Mouse (Mus musculus): ENCODE data around the gene Dap.

Gene Dap

GRCm38 (mm10) chr15:31236549-31236907 is 12.4 kb downstream of the Dap start:
- intact Hi-C loops (cut with DNase I), result no loop called here

- intact Hi-C loops (cut with DNase I), result no loop called here
These were observed 13.3 kb downstream of the Dap start for GRCm38 (mm10) chr15:31237368-31237767.

- intact Hi-C loops (cut with DNase I), result no loop called here
These were observed 13.8 kb downstream of the Dap start for GRCm38 (mm10) chr15:31237898-31238297.

- intact Hi-C loops (cut with DNase I), result no loop called here
These were observed 14.5 kb downstream of the Dap start for GRCm38 (mm10) chr15:31238611-31239010.

GRCm38 (mm10) chr15:31239713-31240112 is 15.6 kb downstream of the Dap start:
- intact Hi-C loops (cut with DNase I), result no loop called here

- intact Hi-C loops (cut with DNase I), result no loop called here
These were observed 16.1 kb downstream of the Dap start for GRCm38 (mm10) chr15:31240181-31240580.

GRCm38 (mm10) chr15:31243260-31243659 is 19.1 kb downstream of the Dap start:
- intact Hi-C loops (cut with DNase I), result no loop called here

GRCm38 (mm10) chr15:31244696-31245445 is 20.8 kb downstream of the Dap start:
- intact Hi-C loops (cut with DNase I), result no loop called here

- intact Hi-C loops (cut with DNase I), result no loop called here
These were observed 21.8 kb downstream of the Dap start for GRCm38 (mm10) chr15:31245934-31246333.

GRCm38 (mm10) chr15:31247035-31247434 is 22.9 kb downstream of the Dap start:
- intact Hi-C loops (cut with DNase I), result no loop called here

GRCm38 (mm10) chr15:31248882-31249281 is 24.8 kb downstream of the Dap start:
- intact Hi-C loops (cut with DNase I), result no loop called here

GRCm38 (mm10) chr15:31250027-31250426 is 25.9 kb downstream of the Dap start:
- intact Hi-C loops (cut with DNase I), result no loop called here

GRCm38 (mm10) chr15:31250676-31251075 is 26.6 kb downstream of the Dap start:
- intact Hi-C loops (cut with DNase I), result no loop called here

- intact Hi-C loops (cut with DNase I), result no loop called here
These were observed 27.1 kb downstream of the Dap start for GRCm38 (mm10) chr15:31251189-31251588.

- intact Hi-C loops (cut with DNase I), result no loop called here
These were observed 28.6 kb downstream of the Dap start for GRCm38 (mm10) chr15:31252590-31253311.

- intact Hi-C loops (cut with DNase I), result no loop called here
These were observed 29.3 kb downstream of the Dap start for GRCm38 (mm10) chr15:31253380-31253779.

- intact Hi-C loops (cut with DNase I), result no loop called here
These were observed 29.8 kb downstream of the Dap start for GRCm38 (mm10) chr15:31253963-31254362.

- intact Hi-C loops (cut with DNase I), result no loop called here
These were observed 30.9 kb downstream of the Dap start for GRCm38 (mm10) chr15:31254939-31255535.

GRCm38 (mm10) chr15:31255762-31256161 is 31.6 kb downstream of the Dap start:
- intact Hi-C loops (cut with DNase I), result no loop called here

- intact Hi-C loops (cut with DNase I), result no loop called here
These were observed 33.2 kb downstream of the Dap start for GRCm38 (mm10) chr15:31257329-31257728.

GRCm38 (mm10) chr15:31258029-31258692 is 34.0 kb downstream of the Dap start:
- intact Hi-C loops (cut with DNase I), result no loop called here

All from adrenal gland (tissue).